Mouse (Mus musculus): ENCODE measurements around the gene S100a3. TPM values are rescaled to one million over a fixed set of nuclear protein-coding genes. Genes with fewer than 3 reads are reported as not detected.

S100a3 gene
- polyA plus RNA-seq, 1 experiment from 2014 or later, result 1.1 TPM

- Histone ChIP-seq H3K4me3 (ENCODE audit: low read depth, low read length) (no peak overlapping the region), H3K4me1 (ENCODE audit: insufficient read depth, low read depth, low read length) (no peaks in the 10 kb centered on the region), H3K9me3 (ENCODE audit: low read length) (no peaks in the 10 kb centered on the region), H3K27ac (ENCODE audit: low read length) (no peak overlapping the region), H3K4me2 (replicated peaks; ENCODE audit: low read depth, low read length) (no peak overlapping the region), H3K27me3 (replicated peaks; ENCODE audit: insufficient read depth, low read length) (no peaks in the 10 kb centered on the region), H3K9ac (replicated peaks; ENCODE audit: low read depth) (no peak overlapping the region), H3K36me3 (ENCODE audit: insufficient read depth, low read length) (no peaks in the 10 kb centered on the region)
- TF ChIP-seq EP300 (IDR thresholded peaks at IDR 0.05), result no peak
- no peak for TF ChIP-seq CTCF (IDR thresholded peaks at IDR 0.05)
- WGBS, result 56% methylated on average over 5 of the region's 5 CpGs
- ATAC-seq, result no peak
- DNase-seq (ENCODE audit: low spot score), result no peak
These were observed 10.5 kb upstream of the S100a3 start for GRCm38 (mm10) chr3:90549676-90550420.

- Histone ChIP-seq H3K4me3 (ENCODE audit: low read depth, low read length) (no peak overlapping the region), H3K9ac (replicated peaks; ENCODE audit: low read depth) (no peak overlapping the region), H3K36me3 (ENCODE audit: insufficient read depth, low read length) (no peaks in the 10 kb centered on the region), H3K9me3 (ENCODE audit: low read length) (no peaks in the 10 kb centered on the region), H3K27me3 (replicated peaks; ENCODE audit: insufficient read depth, low read length) (no peaks in the 10 kb centered on the region), H3K4me2 (replicated peaks; ENCODE audit: low read depth, low read length) (no peak overlapping the region), H3K4me1 (ENCODE audit: insufficient read depth, low read depth, low read length) (no peaks in the 10 kb centered on the region), H3K27ac (ENCODE audit: low read length) (no peak overlapping the region)
- WGBS, result 66% methylated on average over 2 of the region's 2 CpGs
- TF ChIP-seq EP300 (IDR thresholded peaks at IDR 0.05) (no peak), CTCF (IDR thresholded peaks at IDR 0.05) (no peak)
- ATAC-seq (no peak), DNase-seq (ENCODE audit: low spot score) (no peak)
These were observed 10.0 kb upstream of the S100a3 start for GRCm38 (mm10) chr3:90550421-90550790.

DNA sequence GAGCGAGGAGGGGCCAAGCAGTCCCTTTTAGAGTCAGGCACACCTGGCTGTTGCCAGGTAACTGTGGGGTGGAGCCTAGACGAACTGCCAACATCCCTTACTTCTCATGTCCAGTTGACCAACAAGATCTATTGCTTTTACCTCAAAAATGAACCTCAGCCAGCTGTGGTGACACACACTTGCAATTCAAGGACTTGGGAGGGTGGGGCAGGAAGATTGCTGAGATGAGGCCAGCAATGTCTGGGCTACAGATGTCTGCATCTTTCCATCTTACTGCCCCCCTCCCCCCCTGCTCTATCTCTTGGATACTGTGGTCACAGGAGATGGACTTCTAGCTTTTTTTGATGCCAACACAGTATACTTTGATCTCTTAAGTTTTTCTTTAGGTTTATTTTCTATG, 8.1 kb upstream of the S100a3 start:
- Histone ChIP-seq H3K36me3 (ENCODE audit: insufficient read depth, low read length) (no peaks in the 10 kb centered on the region), H3K27ac (ENCODE audit: low read length) (no peak overlapping the region), H3K27me3 (replicated peaks; ENCODE audit: insufficient read depth, low read length) (no peaks in the 10 kb centered on the region), H3K4me3 (ENCODE audit: low read depth, low read length) (no peak overlapping the region), H3K9ac (replicated peaks; ENCODE audit: low read depth) (no peak overlapping the region), H3K9me3 (ENCODE audit: low read length) (no peaks in the 10 kb centered on the region), H3K4me1 (ENCODE audit: insufficient read depth, low read depth, low read length) (no peaks in the 10 kb centered on the region), H3K4me2 (replicated peaks; ENCODE audit: low read depth, low read length) (no peak overlapping the region)
- WGBS, result 60% methylated on average over 2 of the region's 2 CpGs
- DNase-seq (ENCODE audit: low spot score) (no peak), ATAC-seq (no peak)
- TF ChIP-seq EP300 (IDR thresholded peaks at IDR 0.05) (no peak), CTCF (IDR thresholded peaks at IDR 0.05) (no peak)

- Histone ChIP-seq H3K4me1 (ENCODE audit: insufficient read depth, low read depth, low read length) (no peaks in the 10 kb centered on the region), H3K4me3 (ENCODE audit: low read depth, low read length) (no peak overlapping the region), H3K27me3 (replicated peaks; ENCODE audit: insufficient read depth, low read length) (no peaks in the 10 kb centered on the region), H3K36me3 (ENCODE audit: insufficient read depth, low read length) (no peaks in the 10 kb centered on the region), H3K9ac (replicated peaks; ENCODE audit: low read depth) (no peak overlapping the region), H3K4me2 (replicated peaks; ENCODE audit: low read depth, low read length) (no peak overlapping the region), H3K27ac (ENCODE audit: low read length) (no peak overlapping the region), H3K9me3 (ENCODE audit: low read length) (no peaks in the 10 kb centered on the region)
- TF ChIP-seq EP300 (IDR thresholded peaks at IDR 0.05) (no peak), CTCF (IDR thresholded peaks at IDR 0.05) (no peak)
- WGBS, result 63% methylated on average over 5 of the region's 5 CpGs
- no peak for ATAC-seq
- no peak for DNase-seq (ENCODE audit: low spot score)
These were observed 4.4 kb upstream of the S100a3 start for GRCm38 (mm10) chr3:90555954-90556353.

- Histone ChIP-seq H3K36me3 (ENCODE audit: insufficient read depth, low read length) (no peaks in the 10 kb centered on the region), H3K27ac (ENCODE audit: low read length) (no peak overlapping the region), H3K27me3 (replicated peaks; ENCODE audit: insufficient read depth, low read length) (no peaks in the 10 kb centered on the region), H3K9ac (replicated peaks; ENCODE audit: low read depth) (no peak overlapping the region), H3K9me3 (ENCODE audit: low read length) (no peaks in the 10 kb centered on the region), H3K4me2 (replicated peaks; ENCODE audit: low read depth, low read length) (no peak overlapping the region), H3K4me3 (ENCODE audit: low read depth, low read length) (no peak overlapping the region), H3K4me1 (ENCODE audit: insufficient read depth, low read depth, low read length) (no peaks in the 10 kb centered on the region)
- 74% methylated on average over 5 of the region's 5 CpGs for WGBS
- DNase-seq (ENCODE audit: low spot score) (no peak), ATAC-seq (no peak)
- no peak for TF ChIP-seq EP300 (IDR thresholded peaks at IDR 0.05)
- TF ChIP-seq CTCF (IDR thresholded peaks at IDR 0.05), result no peak
These were observed 14.3 kb downstream of the S100a3 start for GRCm38 (mm10) chr3:90574691-90575090.

DNA sequence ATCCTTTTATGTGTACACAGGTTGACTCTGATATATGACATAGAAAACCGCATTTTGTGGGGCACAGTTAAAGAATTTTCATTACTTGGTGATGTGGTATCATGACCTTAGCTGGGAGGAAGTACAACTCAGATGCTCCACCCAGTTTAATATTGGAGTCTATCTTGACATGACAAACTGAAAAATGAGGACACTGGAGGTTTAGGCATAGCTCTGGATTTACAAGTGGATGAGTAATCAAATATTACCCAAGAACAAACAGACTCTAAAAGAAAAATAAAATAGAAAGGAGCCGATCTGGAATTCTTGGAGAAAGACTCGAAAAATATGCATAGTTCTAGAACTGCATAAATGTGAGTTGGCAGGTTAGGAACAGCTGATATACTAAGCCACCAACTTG, 14.9 kb downstream of the S100a3 start:
- Histone ChIP-seq H3K4me1 (ENCODE audit: insufficient read depth, low read depth, low read length) (no peaks in the 10 kb centered on the region), H3K27ac (ENCODE audit: low read length) (no peak overlapping the region), H3K4me3 (ENCODE audit: low read depth, low read length) (no peak overlapping the region), H3K27me3 (replicated peaks; ENCODE audit: insufficient read depth, low read length) (no peaks in the 10 kb centered on the region), H3K36me3 (ENCODE audit: insufficient read depth, low read length) (no peaks in the 10 kb centered on the region), H3K9ac (replicated peaks; ENCODE audit: low read depth) (no peak overlapping the region), H3K9me3 (ENCODE audit: low read length) (no peaks in the 10 kb centered on the region), H3K4me2 (replicated peaks; ENCODE audit: low read depth, low read length) (no peak overlapping the region)
- no peak for TF ChIP-seq EP300 (IDR thresholded peaks at IDR 0.05)
- no peak for TF ChIP-seq CTCF (IDR thresholded peaks at IDR 0.05)
- ATAC-seq (no peak), DNase-seq (ENCODE audit: low spot score) (no peak)
- WGBS, result 66% methylated on average over 3 of the region's 3 CpGs

Measured in lung, postnatal 0 days (tissue).